Mouse (Mus musculus) effector memory CD4-positive, alpha-beta T cell, adult 5 months (primary cell): ENCODE data around the gene Klc3. TPM values are rescaled to one million over a fixed set of nuclear protein-coding genes. Genes with fewer than 3 reads are reported as not detected.

Source experiments
- polyA plus RNA-seq: library from polyadenylated mRNA; unstranded; fragments of 100-300 nt; shearing (Covaris generic); gene quantifications from one replicate; pipeline ENCODE4 v1.2.1, GENCODE M21; 2017

Klc3 gene
- 6.9 TPM for polyA plus RNA-seq

GRCm38 (mm10) chr7:19403731-19404296, at the start of gene Klc3:
TSS of gene Klc3 (minus strand) at chr7:19404104.

DNA sequence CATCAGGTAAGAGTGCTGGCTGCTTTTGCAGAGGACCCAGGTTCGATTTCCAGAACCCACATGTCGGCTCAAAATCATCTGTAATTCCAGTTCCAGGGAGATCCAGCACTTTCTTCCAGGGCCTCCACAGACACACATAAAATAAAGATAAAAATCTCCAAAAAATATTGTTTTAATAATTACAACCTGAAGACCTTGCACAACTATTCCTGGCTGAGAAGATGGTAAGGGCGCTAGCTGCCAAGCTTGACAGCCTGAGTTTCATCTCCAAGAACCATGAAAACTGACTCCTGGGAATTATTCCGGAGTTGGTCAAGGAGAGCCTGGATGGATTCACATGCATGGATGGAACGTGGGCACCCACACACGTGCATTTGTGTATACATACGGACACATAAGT, 572 bp upstream of the Klc3 start, which contains the start of gene Ckm:
TSS of gene Ckm (plus strand) at position 301 of the 400 bp plus-strand sequence.

GRCm38 (mm10) chr7:19381377-19382165, 22.3 kb downstream of the Klc3 start, which contains the start of gene Ercc2:
TSS of gene Ercc2 (plus strand) at chr7:19382010.

GRCm38 (mm10) chr7:19359299-19359891, 44.5 kb downstream of the Klc3 start, which contains the start of the genes Cd3eap and Ppp1r13l:
TSS of gene Cd3eap (minus strand) at chr7:19359483.
TSS of gene Ppp1r13l (plus strand) at chr7:19359749.

Other genes starting within 250 kb of the Klc3 start
- gene Gipr, start 238.0 kb downstream of the Klc3 start, polyA plus RNA-seq: not detected
- gene Eml2, start 227.7 kb downstream of the Klc3 start, polyA plus RNA-seq: 16.7 TPM
- gene Gpr4, start 191.6 kb downstream of the Klc3 start, polyA plus RNA-seq: 0.12 TPM
- gene Opa3, start 175.8 kb downstream of the Klc3 start, polyA plus RNA-seq: 95.5 TPM
- gene Vasp, start 132.3 kb downstream of the Klc3 start, polyA plus RNA-seq: 224 TPM
- gene Ppm1n, start 124.0 kb downstream of the Klc3 start, polyA plus RNA-seq: 0.97 TPM
- 0.14 TPM for gene Rtn2, start 121.5 kb downstream of the Klc3 start, polyA plus RNA-seq
- gene Fosb, start 94.1 kb downstream of the Klc3 start, polyA plus RNA-seq: 65.7 TPM
- gene Ercc1, start 59.3 kb downstream of the Klc3 start, polyA plus RNA-seq: 68.8 TPM
- gene Cd3eap, start 44.6 kb downstream of the Klc3 start, polyA plus RNA-seq: 5.2 TPM
- 1.9 TPM for gene Ppp1r13l, start 44.4 kb downstream of the Klc3 start, polyA plus RNA-seq
- gene Ercc2, start 22.1 kb downstream of the Klc3 start, polyA plus RNA-seq: 7.5 TPM
- gene Ckm, start 672 bp upstream of the Klc3 start, polyA plus RNA-seq: not detected
- 6.2 TPM for gene Mark4, start 54.7 kb upstream of the Klc3 start, polyA plus RNA-seq
- not detected for gene Exoc3l2, start 59.2 kb upstream of the Klc3 start, polyA plus RNA-seq
- 4.3 TPM for gene Bloc1s3, start 104.3 kb upstream of the Klc3 start, polyA plus RNA-seq
- gene Trappc6a, start 104.3 kb upstream of the Klc3 start, polyA plus RNA-seq: 43.9 TPM
- gene Nkpd1, start 113.7 kb upstream of the Klc3 start, polyA plus RNA-seq: not detected
- 16.7 TPM for gene Ppp1r37, start 159.0 kb upstream of the Klc3 start, polyA plus RNA-seq
- 1.1 TPM for gene Zfp296, start 173.2 kb upstream of the Klc3 start, polyA plus RNA-seq
- gene Gemin7, start 173.5 kb upstream of the Klc3 start, polyA plus RNA-seq: 79.8 TPM
- 50.9 TPM for gene Clasrp, start 200.4 kb upstream of the Klc3 start, polyA plus RNA-seq
- gene Relb, start 225.3 kb upstream of the Klc3 start, polyA plus RNA-seq: 177 TPM